Mouse (Mus musculus) C2C12 (cell line): ENCODE measurements at regions not wholly inside any gene's neighbourhood (a gene's known extent, or its start where the extent isn't known, plus 50 kb on each side); places are given as distances from the start of the nearest gene placed in this dataset.

ENCODE experiments used
- H3K27me3 ChIP-seq: one replicate; pipeline ENCODE4 v1.6.1; 2011; ENCODE audit not compliant: control insufficient read depth, insufficient read depth, insufficient read length
- H3K36me3 ChIP-seq: one replicate; pipeline ENCODE4 v1.6.1; 2011; ENCODE audit not compliant: control insufficient read depth, insufficient read depth
- H3K4me3 ChIP-seq: one replicate; pipeline ENCODE4 v1.5.1; 2011; ENCODE audit warnings: mild to moderate bottlenecking, control low read depth; ENCODE audit not compliant: poor library complexity, insufficient read depth, severe bottlenecking
- H3K79me2 ChIP-seq: one replicate; pipeline ENCODE4 v1.6.1; 2011; ENCODE audit not compliant: control insufficient read depth, insufficient read depth
- H3K79me3 ChIP-seq: one replicate; pipeline ENCODE4 v1.6.1; 2011; ENCODE audit warnings: low read depth, control low read depth
- H3ac ChIP-seq: one replicate; pipeline ENCODE3; 2011; ENCODE audit warnings: low read depth; ENCODE audit not compliant: control insufficient read depth, insufficient read length
- CEBPB ChIP-seq: IDR thresholded peaks from one replicate; pipeline ENCODE4 v1.6.1; 2011; ENCODE audit warnings: low read depth, mild to moderate bottlenecking, control low read depth, moderate library complexity
- CTCF ChIP-seq: IDR thresholded peaks from one replicate; pipeline ENCODE4 v1.5.1; 2011; ENCODE audit not compliant: control insufficient read depth, insufficient read depth, insufficient read length
- FOSL1 ChIP-seq: IDR thresholded peaks from one replicate; pipeline ENCODE4 v1.8.0; 2011; ENCODE audit warnings: mild to moderate bottlenecking, low read length; ENCODE audit not compliant: poor library complexity, insufficient read depth, severe bottlenecking
- MAX ChIP-seq: IDR thresholded peaks from one replicate; pipeline ENCODE4 v1.6.1; 2011; ENCODE audit warnings: mild to moderate bottlenecking, control low read depth
- MYOD1 ChIP-seq: IDR thresholded peaks from one replicate; pipeline ENCODE4 v1.6.1; 2011; ENCODE audit warnings: low read depth; ENCODE audit not compliant: control insufficient read depth, insufficient read length
- MYOG ChIP-seq: IDR thresholded peaks from one replicate; pipeline ENCODE4 v1.6.1; 2011; ENCODE audit not compliant: control insufficient read depth, insufficient read length; ENCODE audit errors: extremely low read depth
- USF1 ChIP-seq: IDR thresholded peaks from one replicate; pipeline ENCODE4 v1.6.1; 2011; ENCODE audit warnings: low read depth, mild to moderate bottlenecking, control low read depth, moderate library complexity

DNA sequence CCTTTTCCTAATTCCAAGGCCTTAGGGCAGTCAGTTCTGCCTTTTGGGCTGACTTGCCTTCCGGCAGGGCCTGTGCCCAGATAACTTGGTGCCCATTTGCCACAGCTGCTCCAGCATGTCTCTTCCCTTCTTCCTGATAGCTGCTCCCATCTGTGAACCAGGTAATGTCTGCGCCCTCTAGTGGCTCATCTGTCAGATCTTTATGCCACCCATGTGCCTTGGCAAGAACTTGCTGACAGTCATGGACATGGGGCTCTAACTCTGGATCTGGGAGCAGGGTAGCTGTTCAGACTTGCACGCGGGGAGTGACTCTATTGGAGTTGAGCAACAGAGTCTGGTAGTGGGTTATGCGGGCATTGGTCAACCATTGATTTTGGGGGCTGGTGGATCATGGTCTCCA lies 309.3 kb downstream of the Cetn3 start:
- H3K36me3 ChIP-seq: no peaks in the 10 kb centered on the region
- no peak overlapping the region for H3ac ChIP-seq
- H3K79me2 ChIP-seq: no peaks in the 10 kb centered on the region

DNA sequence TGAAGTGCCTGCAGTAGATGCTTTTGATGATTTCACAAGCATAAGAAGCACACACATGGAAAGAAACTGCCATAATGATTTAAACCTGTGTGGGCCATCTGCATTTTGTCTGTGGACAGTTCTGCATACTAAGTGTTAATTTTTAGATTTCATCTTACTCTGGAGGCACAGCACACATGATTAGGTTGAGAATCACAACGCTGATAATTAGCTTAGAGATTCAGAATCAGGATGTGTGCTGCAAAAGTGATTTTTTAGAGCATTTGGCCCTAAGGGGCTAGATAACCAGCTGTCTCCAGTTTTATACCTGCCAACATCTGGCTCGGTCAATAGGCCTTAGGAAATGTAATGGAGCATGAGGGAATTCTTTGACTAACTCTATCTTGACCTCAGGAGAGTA lies 323.2 kb downstream of the Cetn3 start:
- Histone ChIP-seq H3K36me3 (no peaks in the 10 kb centered on the region), H3K27me3 (no peaks in the 10 kb centered on the region), H3K79me3 (no peaks in the 10 kb centered on the region), H3ac (no peak overlapping the region), H3K79me2 (no peaks in the 10 kb centered on the region), H3K4me3 (no peak overlapping the region)
- TF ChIP-seq MYOG (no peak), MYOD1 (no peak), USF1 (no peak), CEBPB (no peak), CTCF (no peak), MAX (no peak), FOSL1 (no peak)

More for the DNA sequence above, 309.3 kb downstream of the Cetn3 start:
- H3K79me3 ChIP-seq: no peaks in the 10 kb centered on the region
- H3K4me3 ChIP-seq: no peak overlapping the region
- TF ChIP-seq MYOD1 (no peak), USF1 (no peak), MAX (no peak), CTCF (no peak), FOSL1 (no peak), CEBPB (no peak), MYOG (no peak)
- H3K27me3 ChIP-seq: no peaks in the 10 kb centered on the region

DNA sequence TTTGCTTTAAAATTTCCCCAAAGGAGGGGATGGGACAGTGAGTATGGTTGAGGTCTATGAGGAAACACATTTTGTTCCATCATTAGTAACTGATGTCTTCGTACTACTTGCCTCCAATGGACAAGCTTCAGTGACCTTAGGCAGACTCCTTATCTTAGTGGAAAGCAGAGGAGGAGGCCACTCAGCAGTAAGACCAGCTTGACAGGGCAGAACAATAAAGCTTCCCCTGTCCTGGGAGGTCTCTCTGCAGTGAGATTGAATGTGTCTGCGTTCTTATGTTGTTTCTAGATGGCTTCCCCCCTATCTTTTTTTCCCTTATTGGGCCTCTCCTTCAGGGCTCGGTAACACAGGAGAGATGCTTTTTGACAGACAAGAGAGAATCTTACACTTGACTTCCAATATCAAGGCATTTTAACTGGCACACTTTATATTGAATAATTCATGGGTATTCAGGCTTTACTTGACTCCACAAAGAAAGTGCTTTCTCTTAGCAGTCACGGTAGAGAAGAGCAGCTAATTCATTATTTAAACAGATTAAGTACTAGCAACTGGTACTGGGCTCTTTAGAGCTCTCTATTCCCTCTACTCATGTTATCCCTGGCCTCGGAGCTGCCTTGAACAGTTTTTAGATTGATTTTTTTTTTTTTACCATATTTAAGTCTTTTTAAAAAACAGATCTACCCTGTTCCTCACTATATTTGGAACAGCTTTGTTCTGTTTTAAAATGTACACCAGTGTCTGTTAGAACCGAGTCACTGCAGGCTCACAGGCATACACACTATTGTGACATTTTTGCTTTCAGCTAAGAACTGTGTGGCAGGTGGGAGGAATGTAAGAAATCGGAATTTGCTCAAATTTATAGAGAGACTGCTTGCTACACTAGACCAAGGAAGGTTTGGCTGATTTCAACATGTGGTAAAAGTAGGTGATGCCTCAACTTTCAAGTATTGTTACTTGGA lies 347.2 kb downstream of the Cetn3 start:
- Histone ChIP-seq H3K4me3 (no peak overlapping the region), H3K79me2 (no peaks in the 10 kb centered on the region), H3K79me3 (no peaks in the 10 kb centered on the region), H3K27me3 (no peaks in the 10 kb centered on the region), H3ac (no peak overlapping the region), H3K36me3 (no peaks in the 10 kb centered on the region)
- TF ChIP-seq MYOD1 (no peak), USF1 (no peak), FOSL1 (no peak), MAX (no peak), MYOG (no peak), CTCF (no peak), CEBPB (no peak)
